Comparison of ENCODE assay signal across 8 mouse cellular contexts in the genomic region with DNA sequence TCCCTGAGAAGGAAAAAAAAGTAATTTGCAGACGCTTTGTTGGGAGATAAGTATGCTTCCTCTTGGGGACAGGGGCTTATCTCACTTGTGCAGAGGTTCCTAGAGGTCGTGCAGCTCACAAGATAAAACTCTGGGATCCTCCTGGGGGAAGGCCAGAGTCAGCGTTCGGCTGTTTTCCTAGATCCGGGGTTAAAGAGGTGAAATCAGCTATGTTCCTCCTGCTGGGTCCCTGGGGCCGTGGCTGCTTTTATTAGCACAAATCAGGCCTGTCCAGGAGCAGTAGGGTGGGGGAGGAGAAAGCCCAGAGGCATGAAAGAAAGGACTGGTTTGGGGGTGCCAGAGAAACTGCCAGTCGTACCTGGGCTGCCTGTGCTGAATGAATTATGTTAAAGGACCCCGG.
A peak's percentile ranks its signal among the peaks of the same experiment; 100 is the strongest.
DNase-seq lines count a peak whose midpoint lies in the region; ATAC-seq and TF ChIP-seq lines count a peak whose summit lies in the region.

No protein-coding gene starts in this region.

- peak; percentile 84 for ATAC-seq in lung, embryonic 14.5 days (ENCODE audit: insufficient read depth)
- ATAC-seq in heart, embryonic 15.5 days (replicated peaks; ENCODE audit: insufficient number of reproducible peaks, insufficient read depth, low FRiP score, low read depth): peak; percentile 76
- ATAC-seq in limb, embryonic 12.5 days (ENCODE audit: insufficient number of reproducible peaks, insufficient read depth, low FRiP score, low TSS enrichment, low read depth): no peak
- no peak for ATAC-seq in megakaryocyte, adult 5-6 weeks (ENCODE audit: poor library complexity, severe bottlenecking)

- 8% methylated on average over 8 of the region's 8 CpGs for WGBS in lung, embryonic 14.5 days
- WGBS in heart, embryonic 15.5 days: 8% methylated on average over 8 of the region's 8 CpGs
- WGBS in limb, embryonic 12.5 days: 12% methylated on average over 8 of the region's 8 CpGs

- DNase-seq in lung, embryonic 14.5 days: no peak
- DNase-seq in lung, postnatal 14 days: no peak
- DNase-seq in retina, postnatal 1 day: peak; percentile 30
- no peak for DNase-seq in Muller cell, postnatal 12 days (ENCODE audit: inconsistent ontology term)
- no peak for DNase-seq in urinary bladder, adult 2 months (ENCODE audit: low spot score)

- no peaks in the 10 kb centered on the region for H3K27me3 ChIP-seq in lung, embryonic 14.5 days (ENCODE audit: insufficient read depth, low read length)
- H3K27me3 ChIP-seq in heart, embryonic 15.5 days: no peaks in the 10 kb centered on the region
- no peaks in the 10 kb centered on the region for H3K27me3 ChIP-seq in limb, embryonic 12.5 days

- no peak overlapping the region for H3K9ac ChIP-seq in lung, embryonic 14.5 days
- no peak overlapping the region for H3K9ac ChIP-seq in heart, embryonic 15.5 days
- H3K9ac ChIP-seq in limb, embryonic 12.5 days (replicated peaks): no peak overlapping the region

- no peaks in the 10 kb centered on the region for H3K9me3 ChIP-seq in lung, embryonic 14.5 days (ENCODE audit: low read depth, low read length)
- H3K9me3 ChIP-seq in heart, embryonic 15.5 days (replicated peaks): no peaks in the 10 kb centered on the region
- H3K9me3 ChIP-seq in limb, embryonic 12.5 days: no peaks in the 10 kb centered on the region

- no peak overlapping the region for H3K4me3 ChIP-seq in lung, embryonic 14.5 days (ENCODE audit: low read depth, low read length)
- H3K4me3 ChIP-seq in heart, embryonic 15.5 days: no peak overlapping the region
- no peak overlapping the region for H3K4me3 ChIP-seq in limb, embryonic 12.5 days (replicated peaks)

- peak overlapping the region; percentile 69 for H3K27ac ChIP-seq in lung, embryonic 14.5 days (ENCODE audit: low read depth)
- peak overlapping the region; percentile 67 for H3K27ac ChIP-seq in heart, embryonic 15.5 days
- H3K27ac ChIP-seq in limb, embryonic 12.5 days: 0 out of 2 replicates have a peak overlapping the region, but pooled peaks have one; percentile 31

- no peaks in the 10 kb centered on the region for H3K36me3 ChIP-seq in lung, embryonic 14.5 days (ENCODE audit: insufficient read depth)
- H3K36me3 ChIP-seq in heart, embryonic 15.5 days: no peaks in the 10 kb centered on the region
- no peaks in the 10 kb centered on the region for H3K36me3 ChIP-seq in limb, embryonic 12.5 days

- no peak for TF ChIP-seq CTCF in lung, embryonic 14.5 days (IDR thresholded peaks at IDR 0.05; ENCODE audit: low read depth)

- H3K4me1 ChIP-seq in lung, embryonic 14.5 days (ENCODE audit: insufficient read depth): peaks cover 15% of the 10 kb centered on the region
- H3K4me1 ChIP-seq in heart, embryonic 15.5 days (replicated peaks): peaks cover 16% of the 10 kb centered on the region
- peaks cover 18% of the 10 kb centered on the region for H3K4me1 ChIP-seq in limb, embryonic 12.5 days (replicated peaks)

- H3K4me2 ChIP-seq in lung, embryonic 14.5 days: peak overlapping the region; percentile 23; the same call in 1 of the 2 replicates
- peak overlapping the region; percentile 9; the same call in 1 of the 2 replicates for H3K4me2 ChIP-seq in heart, embryonic 15.5 days
- no peak overlapping the region for H3K4me2 ChIP-seq in limb, embryonic 12.5 days

Comparison
In these comparisons a context has a peak if more than half of its experiments do, and no peak if none do; other contexts are left out.
1. ATAC-seq: peak in lung, embryonic 14.5 days (single experiment) and heart, embryonic 15.5 days (single experiment); none in limb, embryonic 12.5 days (single experiment) and megakaryocyte, adult 5-6 weeks (single experiment).
2. Peak in every context shown above with its lines, with median percentiles within 50 percentile points of each other: H3K27ac ChIP-seq.